Mouse (Mus musculus): ENCODE measurements around the gene Pkd1l1.

DNA sequence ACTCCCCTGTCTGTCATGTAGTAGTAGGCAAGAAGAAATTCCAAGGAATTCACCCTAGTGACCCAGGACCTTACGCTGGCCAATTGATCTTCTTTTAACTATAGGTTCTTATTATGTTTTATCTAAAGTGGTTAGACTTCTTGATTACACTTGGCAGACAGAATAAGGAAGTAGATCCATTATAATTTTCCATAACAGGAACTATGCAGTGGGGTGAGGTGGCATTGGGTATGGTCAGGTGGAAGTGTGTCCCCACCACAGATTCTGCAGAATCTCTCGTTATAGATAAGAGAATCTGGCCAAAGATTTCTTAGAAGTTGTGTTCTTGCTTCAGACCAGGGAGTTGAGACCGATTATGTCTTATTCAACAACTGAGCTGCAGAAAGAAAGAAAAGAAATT lies 185.5 kb downstream of the Pkd1l1 start:
- TF ChIP-seq CTCF (IDR thresholded peaks at IDR 0.05; ENCODE audit: control insufficient read depth, insufficient read depth, insufficient replicate concordance, low read depth, low read length) (no peak), POLR2A (IDR thresholded peaks at IDR 0.05; ENCODE audit: control insufficient read depth, low read depth, low read length) (no peak)

Measured in testis, adult 2 months (tissue).